Mouse (Mus musculus): ENCODE data around the gene Lama2.

The Lama2 gene

GRCm38 (mm10) chr10:27619658-27620057 lies at the start of gene Lama2:
Gene Lama2, minus strand, starts transcription at chr10:27619758.
- DNase-seq = no peak

- DNase-seq = no peak
Measured at GRCm38 (mm10) chr10:27664391-27664790, 44.8 kb upstream of the Lama2 start.

- no peak for DNase-seq
Measured at GRCm38 (mm10) chr10:27663396-27663795, 43.8 kb upstream of the Lama2 start.

GRCm38 (mm10) chr10:27654164-27654563 lies 34.6 kb upstream of the Lama2 start:
- no peak for DNase-seq

- no peak for DNase-seq
Measured at GRCm38 (mm10) chr10:27652694-27653335, 33.3 kb upstream of the Lama2 start.

GRCm38 (mm10) chr10:27635721-27636120 lies 16.2 kb upstream of the Lama2 start:
- no peak for DNase-seq

GRCm38 (mm10) chr10:27631002-27631401 lies 11.4 kb upstream of the Lama2 start:
- no peak for DNase-seq

GRCm38 (mm10) chr10:27621697-27622449 lies 2.3 kb upstream of the Lama2 start:
- DNase-seq = no peak

GRCm38 (mm10) chr10:27617522-27618020 lies 2.0 kb downstream of the Lama2 start:
- DNase-seq = no peak

- peak; percentile 3 for DNase-seq
Measured at GRCm38 (mm10) chr10:27616641-27617415, 2.7 kb downstream of the Lama2 start.

GRCm38 (mm10) chr10:27595675-27596074 lies 23.9 kb downstream of the Lama2 start:
- DNase-seq = no peak

GRCm38 (mm10) chr10:27533217-27533616 lies 86.3 kb downstream of the Lama2 start:
- DNase-seq = no peak

GRCm38 (mm10) chr10:27508847-27509459 lies 110.6 kb downstream of the Lama2 start:
- DNase-seq = no peak

- no peak for DNase-seq
Measured at GRCm38 (mm10) chr10:27500863-27501262, 118.7 kb downstream of the Lama2 start.

GRCm38 (mm10) chr10:27488452-27488851 lies 131.1 kb downstream of the Lama2 start:
- DNase-seq = no peak

- DNase-seq = no peak
Measured at GRCm38 (mm10) chr10:27484041-27484440, 135.5 kb downstream of the Lama2 start.

GRCm38 (mm10) chr10:27475540-27475939 lies 144.0 kb downstream of the Lama2 start:
- no peak for DNase-seq

- no peak for DNase-seq
Measured at GRCm38 (mm10) chr10:27468274-27468673, 151.3 kb downstream of the Lama2 start.

GRCm38 (mm10) chr10:27413583-27414465 lies 205.7 kb downstream of the Lama2 start:
- DNase-seq = no peak

- no peak for DNase-seq
Measured at GRCm38 (mm10) chr10:27390753-27391152, 228.8 kb downstream of the Lama2 start.

GRCm38 (mm10) chr10:27387531-27387930 lies 232.0 kb downstream of the Lama2 start:
- peak; percentile 17 for DNase-seq

- no peak for DNase-seq
Measured at GRCm38 (mm10) chr10:27384636-27385035, 234.9 kb downstream of the Lama2 start.

Measured in cerebellum, adult 9-11 months (tissue).